Mouse (Mus musculus): Measurements from ENCODE around the gene Rhno1. TPM values are rescaled to one million over a fixed set of nuclear protein-coding genes. Genes with fewer than 3 reads are reported as not detected.

Rhno1 gene
- total and polyA plus RNA-seq, 2 experiments from 2014 or later = 22.8 to 53.9 TPM

DNA sequence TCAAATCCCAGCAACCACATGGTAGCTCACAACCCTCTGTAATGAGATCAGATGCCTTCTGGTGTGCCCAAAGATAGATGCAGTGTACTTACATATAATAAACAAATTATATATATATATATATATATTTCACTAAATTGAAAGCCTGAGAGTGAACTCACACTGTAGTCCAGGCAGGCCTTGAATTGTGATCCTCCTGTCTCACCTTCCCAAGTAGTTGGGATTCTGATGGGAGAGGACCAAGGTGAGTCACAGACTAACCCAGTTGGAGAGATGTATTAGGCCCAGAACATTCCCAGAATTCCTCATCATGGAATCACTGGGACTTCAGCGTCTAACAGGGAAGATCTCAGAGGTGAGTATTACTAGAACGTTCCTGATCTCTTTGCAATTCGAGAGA is 36.3 kb upstream of the Rhno1 start, which contains the start of gene Nrip2:
Gene Nrip2 (plus strand): TSS at position 301 of the 400 bp plus-strand sequence.
- Histone ChIP-seq H3K4me3 (ENCODE audit: low read length) (peak within 1 kb of the TSS; percentile 31), H3K27me3 (ENCODE audit: insufficient read depth, low read length) (no peaks in the 10 kb centered on the region), H3K36me3 (ENCODE audit: insufficient read depth, low read length) (no peaks in the 10 kb centered on the region), H3K27ac (peak within 1 kb of the TSS; percentile 73), H3K4me1 (ENCODE audit: insufficient read depth, low read length) (peaks cover 4% of the 10 kb centered on the region), H3K9me3 (ENCODE audit: low read length) (no peaks in the 10 kb centered on the region), H3K4me2 (ENCODE audit: low read depth, low read length) (peak within 1 kb of the TSS; percentile 57), H3K9ac (replicated peaks; ENCODE audit: low read length) (peak within 1 kb of the TSS; percentile 41)
- ATAC-seq (no peak), DNase-seq (ENCODE audit: low spot score) (no peak)
- 63% methylated on average over 3 of the region's 3 CpGs for WGBS
- no peak for TF ChIP-seq CTCF (IDR thresholded peaks at IDR 0.05; ENCODE audit: low read depth)

DNA sequence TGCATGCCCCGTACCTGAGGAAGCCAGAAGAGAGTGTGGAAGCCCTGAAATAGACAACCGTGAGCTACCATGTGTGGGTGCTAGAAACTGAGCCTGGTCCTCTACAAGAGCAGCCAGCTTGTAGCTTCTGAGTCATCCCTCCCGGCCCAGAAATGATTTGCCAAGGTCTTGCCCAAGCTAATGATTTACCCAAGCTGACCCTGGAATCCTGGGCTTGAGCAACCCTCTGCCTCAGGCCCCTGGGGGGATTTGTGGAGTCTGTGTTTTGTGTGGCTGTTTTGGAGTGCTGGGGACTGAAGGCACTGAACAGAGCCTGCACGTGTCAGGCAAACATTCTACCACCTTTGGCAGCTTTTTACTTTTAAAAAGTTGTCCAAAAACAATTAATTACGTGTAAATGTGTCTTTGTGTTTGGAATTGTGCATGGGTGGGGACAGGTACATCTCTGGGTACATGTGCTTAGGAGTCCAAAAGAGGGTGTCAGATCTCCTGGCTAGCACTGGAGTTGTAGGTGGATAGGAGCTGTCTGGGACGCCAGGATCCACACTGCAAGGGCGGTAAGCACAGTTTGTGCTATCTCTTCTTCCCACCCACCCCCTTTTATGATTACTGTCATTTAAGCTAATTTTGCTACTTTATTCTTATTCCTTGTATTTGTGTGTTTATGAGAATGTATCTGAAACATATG is 35.0 kb upstream of the Rhno1 start:
- no peak overlapping the region for H3K9ac ChIP-seq (replicated peaks; ENCODE audit: low read length)
- ATAC-seq (no peak), DNase-seq (ENCODE audit: low spot score) (no peak)
- H3K27ac ChIP-seq = no peak overlapping the region
- no peak overlapping the region for H3K4me2 ChIP-seq (ENCODE audit: low read depth, low read length)
- TF ChIP-seq CTCF (IDR thresholded peaks at IDR 0.05; ENCODE audit: low read depth) = no peak
- H3K4me1 ChIP-seq (ENCODE audit: insufficient read depth, low read length) = peaks cover 4% of the 10 kb centered on the region
- no peaks in the 10 kb centered on the region for H3K9me3 ChIP-seq (ENCODE audit: low read length)
- no peaks in the 10 kb centered on the region for H3K27me3 ChIP-seq (ENCODE audit: insufficient read depth, low read length)
- no peak overlapping the region for H3K4me3 ChIP-seq (ENCODE audit: low read length)
- WGBS = 84% methylated on average over 7 of the region's 7 CpGs
- no peaks in the 10 kb centered on the region for H3K36me3 ChIP-seq (ENCODE audit: insufficient read depth, low read length)

DNA sequence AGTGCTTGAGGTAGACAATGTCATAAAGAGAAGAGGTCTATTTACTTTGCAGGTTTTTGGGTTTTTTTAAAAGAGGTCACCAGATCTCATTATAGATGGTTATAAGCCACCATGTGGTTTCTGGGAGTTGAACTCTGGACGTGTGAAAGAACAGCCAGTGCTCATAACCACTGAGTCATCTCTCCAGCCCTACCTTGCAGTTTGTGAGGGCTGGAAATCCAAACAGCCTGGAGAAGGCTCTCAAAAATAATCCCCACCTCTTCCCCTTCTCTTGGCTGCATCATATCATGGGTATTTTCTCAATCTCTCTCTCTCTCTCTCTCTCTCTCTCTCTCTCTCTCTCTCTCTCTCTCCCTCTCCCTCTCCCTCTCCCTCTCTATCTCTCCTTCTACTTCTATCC is 28.0 kb upstream of the Rhno1 start:
- no peaks in the 10 kb centered on the region for H3K27me3 ChIP-seq (ENCODE audit: insufficient read depth, low read length)
- H3K9ac ChIP-seq (replicated peaks; ENCODE audit: low read length) = no peak overlapping the region
- no peak overlapping the region for H3K4me3 ChIP-seq (ENCODE audit: low read length)
- no peaks in the 10 kb centered on the region for H3K36me3 ChIP-seq (ENCODE audit: insufficient read depth, low read length)
- H3K4me1 ChIP-seq (ENCODE audit: insufficient read depth, low read length) = no peaks in the 10 kb centered on the region
- no peak overlapping the region for H3K27ac ChIP-seq
- ATAC-seq (no peak), DNase-seq (ENCODE audit: low spot score) (no peak)
- no peaks in the 10 kb centered on the region for H3K9me3 ChIP-seq (ENCODE audit: low read length)
- H3K4me2 ChIP-seq (ENCODE audit: low read depth, low read length) = no peak overlapping the region
- no peak for TF ChIP-seq CTCF (IDR thresholded peaks at IDR 0.05; ENCODE audit: low read depth)
- WGBS = 63% methylated on average over 1 of the region's 1 CpGs

DNA sequence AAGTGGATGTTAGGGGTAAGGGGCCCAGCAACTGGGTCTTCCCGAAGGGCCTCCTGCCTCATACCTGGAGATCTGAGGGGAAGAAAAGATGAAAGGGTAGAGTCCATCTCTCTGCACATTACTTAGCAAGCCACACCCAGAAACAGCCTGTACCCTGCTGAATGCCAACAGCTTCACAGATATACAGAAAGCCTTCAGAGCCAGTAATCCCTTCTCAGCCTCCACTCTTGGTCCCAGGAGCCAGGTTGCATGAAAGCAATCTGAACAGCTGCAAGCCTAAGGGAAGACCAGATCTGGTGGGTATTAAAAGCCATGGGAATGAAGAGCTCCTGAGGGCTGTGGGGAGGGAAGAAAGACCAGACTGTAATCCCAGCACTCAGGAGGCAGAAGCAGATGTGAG is 26.5 kb upstream of the Rhno1 start:
- H3K4me2 ChIP-seq (ENCODE audit: low read depth, low read length) = no peak overlapping the region
- H3K9ac ChIP-seq (replicated peaks; ENCODE audit: low read length) = no peak overlapping the region
- no peak overlapping the region for H3K4me3 ChIP-seq (ENCODE audit: low read length)
- no peak for TF ChIP-seq CTCF (IDR thresholded peaks at IDR 0.05; ENCODE audit: low read depth)
- no peak for DNase-seq (ENCODE audit: low spot score)
- H3K4me1 ChIP-seq (ENCODE audit: insufficient read depth, low read length) = no peaks in the 10 kb centered on the region
- no peaks in the 10 kb centered on the region for H3K27me3 ChIP-seq (ENCODE audit: insufficient read depth, low read length)
- no peak for ATAC-seq
- no peaks in the 10 kb centered on the region for H3K9me3 ChIP-seq (ENCODE audit: low read length)
- 100% methylated on average over 1 of the region's 1 CpGs for WGBS
- no peaks in the 10 kb centered on the region for H3K36me3 ChIP-seq (ENCODE audit: insufficient read depth, low read length)
- H3K27ac ChIP-seq = no peak overlapping the region

DNA sequence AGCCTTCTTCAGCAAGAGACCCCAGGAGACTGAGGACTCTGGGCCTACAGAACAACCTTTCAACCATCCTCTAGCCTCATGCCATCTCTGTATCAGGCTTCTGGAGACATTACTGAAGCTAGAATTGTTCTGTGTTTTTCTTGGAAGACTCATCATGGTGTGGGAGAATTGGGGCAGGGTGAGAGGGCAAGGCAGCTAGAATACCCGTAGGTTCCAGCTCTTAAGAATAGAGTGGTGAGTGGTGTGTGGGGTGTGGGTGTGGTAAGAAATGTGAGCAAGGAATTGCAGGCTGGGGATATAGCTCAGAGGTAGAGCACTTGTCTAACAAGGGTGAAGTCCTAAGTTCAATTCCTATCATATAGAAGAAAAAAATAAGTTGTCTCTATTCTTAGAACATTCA is 22.3 kb upstream of the Rhno1 start:
- Histone ChIP-seq H3K27ac (no peak overlapping the region), H3K9ac (replicated peaks; ENCODE audit: low read length) (no peak overlapping the region), H3K4me3 (ENCODE audit: low read length) (no peak overlapping the region), H3K27me3 (ENCODE audit: insufficient read depth, low read length) (no peaks in the 10 kb centered on the region), H3K9me3 (ENCODE audit: low read length) (no peaks in the 10 kb centered on the region), H3K4me2 (ENCODE audit: low read depth, low read length) (no peak overlapping the region), H3K4me1 (ENCODE audit: insufficient read depth, low read length) (no peaks in the 10 kb centered on the region), H3K36me3 (ENCODE audit: insufficient read depth, low read length) (no peaks in the 10 kb centered on the region)
- DNase-seq (ENCODE audit: low spot score) (no peak), ATAC-seq (no peak)
- no peak for TF ChIP-seq CTCF (IDR thresholded peaks at IDR 0.05; ENCODE audit: low read depth)
- WGBS = 82% methylated on average over 1 of the region's 1 CpGs

DNA sequence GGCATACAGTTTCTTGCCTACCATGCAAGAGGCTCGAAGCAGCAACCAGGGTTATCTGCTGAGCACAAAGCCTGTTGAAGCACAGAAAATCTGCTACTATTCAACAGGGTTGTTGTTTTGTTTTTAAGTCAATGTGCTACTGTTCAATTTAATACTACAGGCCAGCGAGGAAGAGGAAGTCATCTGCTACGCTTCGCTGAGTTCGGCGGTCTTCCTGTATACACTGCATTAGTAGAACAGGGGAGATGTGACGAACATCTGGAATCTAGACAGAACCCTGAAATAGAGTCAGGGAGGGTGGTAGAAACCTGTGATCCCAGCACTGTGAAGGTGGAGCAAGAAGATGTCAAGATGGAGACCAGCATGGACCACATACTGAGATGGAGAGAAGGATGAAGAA is 21.0 kb upstream of the Rhno1 start:
- Histone ChIP-seq H3K27ac (no peak overlapping the region), H3K4me2 (ENCODE audit: low read depth, low read length) (no peak overlapping the region), H3K27me3 (ENCODE audit: insufficient read depth, low read length) (no peaks in the 10 kb centered on the region), H3K4me1 (ENCODE audit: insufficient read depth, low read length) (no peaks in the 10 kb centered on the region), H3K9me3 (ENCODE audit: low read length) (no peaks in the 10 kb centered on the region), H3K4me3 (ENCODE audit: low read length) (no peak overlapping the region), H3K36me3 (ENCODE audit: insufficient read depth, low read length) (no peaks in the 10 kb centered on the region), H3K9ac (replicated peaks; ENCODE audit: low read length) (no peak overlapping the region)
- ATAC-seq = no peak
- no peak for TF ChIP-seq CTCF (IDR thresholded peaks at IDR 0.05; ENCODE audit: low read depth)
- DNase-seq (ENCODE audit: low spot score) = no peak
- WGBS = 81% methylated on average over 7 of the region's 7 CpGs

DNA sequence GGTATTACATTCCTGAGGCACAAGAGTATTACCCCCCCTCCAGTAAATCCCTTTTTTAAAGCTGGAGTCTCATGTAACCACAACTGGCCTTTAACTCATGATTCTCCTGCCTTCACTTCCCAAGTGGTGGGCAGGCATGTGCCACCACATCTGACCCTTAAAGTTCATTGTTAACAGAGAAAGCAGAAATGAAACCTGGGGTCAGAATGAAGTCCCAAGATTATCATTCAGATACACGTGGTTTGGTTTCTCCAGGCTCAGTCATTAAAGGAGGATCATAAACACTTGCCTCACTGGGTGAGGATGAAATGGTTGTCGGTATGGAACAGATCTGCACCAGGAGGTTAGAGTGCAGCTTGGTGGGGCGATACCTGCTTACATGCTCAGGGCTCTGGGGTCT is 18.5 kb upstream of the Rhno1 start:
- Histone ChIP-seq H3K9me3 (ENCODE audit: low read length) (no peaks in the 10 kb centered on the region), H3K4me2 (ENCODE audit: low read depth, low read length) (no peak overlapping the region), H3K4me1 (ENCODE audit: insufficient read depth, low read length) (no peaks in the 10 kb centered on the region), H3K9ac (replicated peaks; ENCODE audit: low read length) (no peak overlapping the region), H3K27ac (no peak overlapping the region), H3K27me3 (ENCODE audit: insufficient read depth, low read length) (no peaks in the 10 kb centered on the region), H3K4me3 (ENCODE audit: low read length) (no peak overlapping the region), H3K36me3 (ENCODE audit: insufficient read depth, low read length) (no peaks in the 10 kb centered on the region)
- ATAC-seq (no peak), DNase-seq (ENCODE audit: low spot score) (no peak)
- no peak for TF ChIP-seq CTCF (IDR thresholded peaks at IDR 0.05; ENCODE audit: low read depth)
- 80% methylated on average over 3 of the region's 3 CpGs for WGBS

Measured in hindbrain, postnatal 0 days (tissue).